Mouse (Mus musculus) embryo, embryonic 10 days (tissue): ENCODE measurements around the gene Zbtb39.
"Not testable (repeated sequence)": the region's sequence is repeated elsewhere in the genome, so short reads cannot be mapped to it uniquely, and the experiment has no call there.

Experiments
- DNase-seq: peaks from one replicate; pipeline ENCODE4 v3.0.0-alpha.2; 2015; ENCODE audit warnings: low spot score

The Zbtb39 gene

GRCm38 (mm10) chr10:127737552-127737951 lies 1.8 kb upstream of the Zbtb39 start:
- no peak for DNase-seq

DNA sequence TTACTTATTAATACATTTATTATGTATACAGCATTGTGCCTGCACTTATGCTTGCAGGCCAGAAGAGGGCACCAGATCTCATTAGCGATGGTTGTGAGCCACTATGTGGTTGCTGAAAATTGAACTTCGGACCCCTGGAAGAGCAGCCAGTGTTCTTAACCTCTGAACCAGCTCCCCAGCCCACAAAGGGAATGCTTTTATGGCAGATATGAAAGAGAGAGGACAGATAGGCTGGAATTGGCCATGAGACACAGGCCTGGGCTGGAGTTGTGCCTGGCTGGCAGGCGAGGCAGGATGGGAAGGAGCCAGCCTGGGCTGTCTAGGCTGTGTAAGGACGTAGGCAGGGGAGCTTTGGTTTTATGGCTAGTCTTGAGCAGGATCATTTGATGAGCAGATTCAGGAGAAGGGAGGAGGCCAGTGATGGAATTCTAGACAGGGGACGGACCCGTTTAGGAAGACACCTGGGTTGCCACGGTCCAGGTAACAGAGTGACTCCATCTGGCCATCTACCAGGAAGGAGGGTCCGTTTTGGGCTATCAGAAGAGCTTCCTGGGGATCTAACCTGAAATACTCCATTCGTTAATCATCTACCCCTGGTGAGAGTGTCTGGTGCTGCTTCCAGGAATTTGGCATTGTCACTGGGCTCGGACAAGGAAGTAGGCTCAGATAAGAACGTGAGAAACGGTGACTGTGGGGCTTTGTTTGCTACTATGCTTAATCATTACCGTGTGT lies 1.0 kb upstream of the Zbtb39 start:
- DNase-seq = peak; percentile 64

DNA sequence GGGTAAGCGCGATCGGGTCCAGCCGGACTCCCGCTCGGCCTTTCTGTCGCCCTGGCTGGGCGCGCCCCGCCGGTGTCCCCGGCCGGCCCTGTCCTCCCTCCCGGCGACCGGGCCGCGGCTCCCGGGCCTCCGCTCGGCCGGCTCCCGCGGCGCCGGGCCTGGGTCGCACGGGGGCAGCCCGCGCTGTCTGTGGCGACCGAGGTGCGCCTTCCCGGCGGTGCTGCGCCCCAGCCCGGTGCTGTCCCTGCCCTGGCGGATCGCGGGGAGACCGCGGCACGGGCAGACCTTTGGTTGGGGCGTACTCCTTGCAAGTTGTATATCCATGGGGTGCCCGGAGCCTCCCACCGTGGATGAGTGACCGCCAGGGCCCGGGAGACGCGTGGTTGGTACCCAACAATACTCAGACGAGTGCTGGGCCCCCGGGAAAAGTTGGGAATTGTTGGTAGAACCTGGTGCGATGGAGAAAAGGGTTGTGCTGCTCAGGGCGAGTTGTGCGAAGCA lies 373 bp downstream of the Zbtb39 start:
- peak; percentile 44 for DNase-seq

GRCm38 (mm10) chr10:127744661-127745060 lies 5.3 kb downstream of the Zbtb39 start:
- DNase-seq = peak; percentile 46

- DNase-seq = no peak
Observed at GRCm38 (mm10) chr10:127745886-127746285, 6.5 kb downstream of the Zbtb39 start.

DNA sequence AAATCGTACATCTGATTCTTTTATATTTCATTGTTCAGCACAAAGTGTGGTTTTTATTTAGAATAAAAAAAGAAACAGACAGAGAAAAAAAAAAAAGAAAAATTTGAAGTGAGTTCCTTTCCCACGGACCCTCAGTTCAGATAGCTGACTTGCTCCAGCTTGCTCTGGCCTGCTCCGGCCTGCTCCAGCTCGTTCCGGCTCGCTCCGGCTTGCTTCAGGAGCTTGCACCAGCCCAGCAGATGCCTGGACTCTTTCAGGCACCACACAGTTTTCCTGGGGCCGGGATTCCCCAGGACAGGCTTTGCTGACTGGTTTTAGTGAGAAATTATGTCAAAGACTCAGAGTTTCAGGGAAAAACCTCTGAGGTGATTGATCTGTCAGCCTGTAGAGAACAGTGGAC lies 7.9 kb downstream of the Zbtb39 start:
- DNase-seq = no peak

DNA sequence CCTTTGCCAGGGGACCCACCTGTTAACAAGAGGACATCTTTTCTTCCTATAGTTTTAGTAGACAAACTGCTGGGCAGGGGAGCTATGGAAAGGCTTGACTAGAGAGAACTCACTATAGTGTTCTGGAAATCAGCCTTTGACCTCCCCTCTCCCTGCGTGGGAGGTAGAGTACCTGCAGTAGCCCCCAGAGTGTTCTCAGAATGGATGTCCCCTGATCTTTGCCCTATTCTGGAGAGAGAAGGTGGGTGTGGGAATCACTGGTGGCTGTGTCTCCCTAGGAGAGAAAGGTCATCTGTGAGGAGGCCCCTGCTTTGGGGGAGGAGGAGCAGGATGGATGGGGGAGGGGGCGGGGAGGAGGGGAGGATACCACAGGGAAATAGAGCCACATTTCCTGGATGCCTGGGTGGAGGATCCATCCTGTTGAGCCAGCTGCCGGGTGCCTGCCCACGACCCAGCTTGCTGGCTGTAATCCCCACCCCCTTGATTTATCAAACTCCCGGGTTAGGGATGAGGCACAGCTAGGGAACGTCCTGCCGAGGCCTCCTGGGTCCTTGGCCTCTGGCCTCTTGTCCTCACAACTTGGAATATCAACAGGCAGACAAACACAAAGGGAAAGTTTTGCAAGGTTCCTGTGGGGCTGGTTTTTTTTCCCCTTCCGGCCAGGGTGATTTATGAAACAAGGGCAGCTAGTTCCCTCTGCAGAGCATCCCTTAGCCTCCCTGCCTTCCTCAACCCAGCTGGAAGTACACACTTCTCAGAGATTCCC lies 9.7 kb downstream of the Zbtb39 start:
- DNase-seq = peak; percentile 45

GRCm38 (mm10) chr10:127750136-127750777 lies 10.9 kb downstream of the Zbtb39 start:
- DNase-seq = no peak

DNA sequence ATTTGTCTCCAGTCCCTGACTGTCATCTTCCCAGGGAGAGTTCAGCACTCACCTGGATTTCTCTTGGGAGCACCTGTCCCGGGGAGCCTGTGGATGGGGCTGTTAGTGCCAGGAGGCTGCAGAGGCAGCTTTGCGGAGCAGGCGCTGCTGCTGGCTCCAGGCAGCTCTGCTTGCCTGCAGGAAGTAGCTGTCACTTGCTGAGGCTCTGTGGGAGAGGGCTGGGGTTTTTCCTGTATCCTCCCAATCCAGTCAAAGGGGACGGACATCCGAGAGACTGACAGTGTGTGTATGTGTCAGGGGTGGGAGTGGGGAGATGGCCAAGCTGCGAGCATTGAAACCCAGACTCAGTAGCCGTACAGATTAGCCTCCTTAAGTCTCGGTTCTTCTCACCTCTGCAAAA lies 12.2 kb downstream of the Zbtb39 start, which contains the start of gene Gpr182:
Gene Gpr182 (minus strand): TSS at position 185 of the 400 bp plus-strand sequence.
- DNase-seq = no peak

DNA sequence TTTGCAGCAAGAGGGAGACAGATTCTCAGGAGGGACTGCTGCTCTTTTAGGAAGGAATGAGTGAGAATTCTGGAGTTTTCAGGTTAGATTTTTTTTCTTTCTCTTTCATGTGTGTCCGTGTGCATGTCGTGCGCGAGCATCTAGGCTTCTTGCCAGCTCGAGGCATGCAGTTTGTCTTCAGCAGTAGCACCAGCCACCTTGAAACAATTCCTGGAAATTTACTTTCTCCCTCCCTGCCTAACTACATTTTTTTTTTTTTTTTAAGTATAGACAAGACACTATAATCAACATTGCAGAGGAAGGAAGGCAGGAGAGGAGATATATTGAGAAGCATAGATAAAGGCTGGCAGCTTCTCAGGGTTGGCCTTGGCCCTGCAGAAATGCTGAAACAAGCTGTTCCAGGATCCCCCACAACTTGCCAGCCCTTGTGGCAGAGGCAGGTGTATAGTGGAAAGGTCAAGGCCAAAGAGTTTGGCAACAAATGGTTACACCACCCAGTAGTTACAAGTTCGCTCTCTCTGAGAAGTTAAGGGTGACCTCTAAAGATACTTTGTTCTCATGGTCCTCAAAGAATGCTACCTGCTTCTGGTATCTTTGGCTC lies 15.3 kb downstream of the Zbtb39 start:
- no peak for DNase-seq

DNA sequence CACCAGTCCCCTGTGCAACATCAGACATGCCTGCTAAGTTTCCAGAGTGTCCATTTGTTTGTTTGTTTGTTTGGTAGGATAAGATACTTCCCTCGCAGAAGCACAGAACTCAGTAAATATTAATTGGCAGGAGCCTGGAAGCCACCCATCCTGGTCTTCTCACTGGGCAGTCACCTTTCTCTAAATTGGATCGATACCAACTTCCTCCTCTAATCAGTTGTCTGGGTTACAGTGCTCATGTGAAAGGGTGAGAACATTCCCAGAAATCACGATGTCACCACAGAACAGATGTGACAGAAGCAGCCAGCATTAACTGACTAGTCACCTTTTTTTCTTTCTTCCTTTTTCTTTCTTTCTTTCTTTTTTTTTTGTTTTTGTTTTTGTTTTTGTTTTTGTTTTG lies 15.9 kb downstream of the Zbtb39 start:
- DNase-seq = no peak

GRCm38 (mm10) chr10:127755770-127756468 lies 16.6 kb downstream of the Zbtb39 start:
- peak; percentile 25 for DNase-seq

- DNase-seq = no peak
Observed at GRCm38 (mm10) chr10:127759181-127760110, 20.1 kb downstream of the Zbtb39 start, which contains the start of the genes Rdh1 and Rdh16f1. Gene Rdh1, plus strand, starts transcription at chr10:127759721. Gene Rdh16f1, plus strand, starts transcription at chr10:127759787.

GRCm38 (mm10) chr10:127762926-127763325 lies 23.6 kb downstream of the Zbtb39 start:
- DNase-seq = not testable (repeated sequence)

DNA sequence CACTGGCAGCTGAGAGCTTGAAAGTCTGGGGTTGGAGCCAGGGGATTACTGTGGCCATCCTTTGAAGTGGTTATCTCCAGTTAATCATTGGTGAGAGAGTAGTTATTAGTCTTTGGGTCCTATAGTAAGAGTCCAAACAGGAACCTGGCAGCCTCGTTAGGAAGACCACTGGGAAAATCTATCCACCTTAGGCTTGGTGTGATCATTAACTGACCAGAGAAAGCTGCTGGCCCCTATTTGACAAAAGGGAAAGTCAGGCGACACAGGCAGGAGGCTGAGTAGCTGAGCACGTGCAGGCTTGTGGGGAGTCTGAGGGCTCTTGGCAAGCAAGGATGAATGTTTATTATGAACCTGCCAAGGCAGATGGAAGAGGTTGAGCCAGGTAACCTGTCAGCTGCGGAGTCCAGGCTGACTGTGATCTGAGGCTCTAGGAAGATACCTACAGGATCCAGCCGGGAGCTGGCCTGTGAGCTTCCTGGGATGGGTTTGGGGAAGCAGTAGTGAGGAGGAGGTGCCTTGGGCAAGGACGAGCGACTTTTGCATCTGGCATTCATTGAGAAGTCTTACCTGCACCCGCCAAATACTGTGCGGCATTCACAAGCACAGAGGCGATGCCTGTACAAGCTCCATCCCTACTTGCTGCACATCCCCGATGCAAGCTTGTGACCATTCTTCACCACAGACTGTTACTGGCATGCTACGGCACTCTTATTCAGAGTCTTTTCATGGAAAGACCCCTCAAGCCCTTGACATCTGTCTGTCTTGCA lies 24.8 kb downstream of the Zbtb39 start:
- no peak for DNase-seq

GRCm38 (mm10) chr10:127766564-127766963 lies 27.2 kb downstream of the Zbtb39 start:
- DNase-seq = no peak

GRCm38 (mm10) chr10:127776011-127776410 lies 36.7 kb downstream of the Zbtb39 start, which contains the start of gene Rdh9:
Gene Rdh9, plus strand, starts transcription at chr10:127776386.
- DNase-seq = no peak

DNA sequence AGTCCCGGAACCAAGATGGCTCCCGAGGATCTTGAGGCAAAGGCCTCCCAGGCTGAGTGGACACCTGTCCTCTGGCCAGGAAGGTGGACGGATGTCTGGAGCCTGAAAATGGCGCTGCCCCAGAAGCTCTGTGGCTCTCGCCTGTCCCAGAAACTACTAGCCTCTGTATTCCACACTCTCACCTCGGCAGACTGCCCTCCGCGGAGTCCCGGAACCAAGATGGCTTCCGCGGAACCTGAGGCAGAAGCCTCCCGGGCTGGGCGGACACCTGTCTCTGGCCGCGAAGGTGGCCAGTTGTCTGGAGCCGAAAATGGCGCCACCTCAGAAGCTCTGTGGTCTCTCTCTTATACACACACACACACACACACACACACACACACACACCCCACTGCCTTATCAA lies 43.0 kb downstream of the Zbtb39 start:
- DNase-seq = not testable (repeated sequence)

- not testable (repeated sequence) for DNase-seq
Observed at GRCm38 (mm10) chr10:127785411-127785810, 46.1 kb downstream of the Zbtb39 start.
